Mouse (Mus musculus) myocyte (in vitro differentiated cells): ENCODE results near the gene 4930402F06Rik.

ENCODE experiments used
- CEBPB ChIP-seq: IDR thresholded peaks from 2 replicates; pipeline ENCODE4 v1.6.1; 2011; ENCODE audit warnings: mild to moderate bottlenecking, moderate library complexity; ENCODE audit not compliant: poor library complexity, insufficient read depth, severe bottlenecking
- MAX ChIP-seq: IDR thresholded peaks from one replicate; pipeline ENCODE4 v1.6.1; 2011; ENCODE audit warnings: low read depth, mild to moderate bottlenecking, control low read depth
- MYOG ChIP-seq, 3 experiments: IDR thresholded peaks; one replicate each; pipeline ENCODE4 v1.6.1; 2011; ENCODE audit warnings: control low read depth in 2 of 3, low read depth in 2 of 3, mild to moderate bottlenecking in 2 of 3; ENCODE audit not compliant: insufficient read length in 2 of 3, control insufficient read depth in 1 of 3, insufficient read depth in 1 of 3
- POLR2A ChIP-seq: IDR thresholded peaks from one replicate; pipeline ENCODE4 v1.6.1; 2011; ENCODE audit warnings: low read depth, mild to moderate bottlenecking, control low read depth, moderate library complexity; ENCODE audit not compliant: insufficient read length
- POLR2AphosphoS2 ChIP-seq: IDR thresholded peaks from one replicate; pipeline ENCODE4 v1.6.1; 2011; ENCODE audit warnings: low read depth, control low read depth; ENCODE audit not compliant: insufficient read length
- REST ChIP-seq: IDR thresholded peaks from one replicate; pipeline ENCODE4 v1.6.1; 2011; ENCODE audit warnings: mild to moderate bottlenecking, control low read depth, moderate library complexity; ENCODE audit not compliant: insufficient read depth, insufficient read length
- TCF12 ChIP-seq: IDR thresholded peaks from one replicate; pipeline ENCODE4 v1.6.1; 2011; ENCODE audit warnings: mild to moderate bottlenecking, control low read depth; ENCODE audit not compliant: poor library complexity, insufficient read depth, severe bottlenecking
- TCF3 ChIP-seq: IDR thresholded peaks from one replicate; pipeline ENCODE4 v1.6.1; 2011; ENCODE audit warnings: low read depth, control low read depth; ENCODE audit not compliant: insufficient read length
- USF1 ChIP-seq: IDR thresholded peaks from one replicate; pipeline ENCODE4 v1.6.1; 2011; ENCODE audit warnings: low read depth, mild to moderate bottlenecking, control low read depth, moderate library complexity

DNA sequence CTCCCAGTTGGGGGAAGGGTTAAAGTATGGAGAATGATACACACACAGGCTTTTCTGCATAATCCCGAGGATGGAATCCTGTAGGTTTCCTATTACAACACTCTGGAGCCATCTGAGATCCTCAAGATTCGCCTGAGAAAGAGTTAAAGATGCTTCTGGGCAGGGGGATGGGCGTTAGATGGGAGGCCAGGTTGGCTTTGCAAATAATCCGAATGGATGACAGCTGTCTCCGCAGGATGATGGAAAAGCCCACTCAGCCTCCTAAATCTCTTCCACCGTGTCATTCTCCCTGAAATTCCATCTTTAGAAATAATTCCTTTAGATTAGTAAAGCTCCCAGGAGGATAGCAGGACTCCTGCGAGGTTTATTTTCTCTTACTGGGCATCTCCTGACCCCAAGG lies 61.4 kb downstream of the 4930402F06Rik start:
- TF ChIP-seq TCF12 (no peak), POLR2A (no peak), USF1 (no peak), TCF3 (no peak), REST (no peak), MYOG (IDR thresholded peaks at IDR 0.05; ENCODE audit: control insufficient read depth in 1 of 3, insufficient read depth in 1 of 3, insufficient read length in 2 of 3, low read depth in 2 of 3) (no peak), POLR2AphosphoS2 (no peak), CEBPB (no peak), MAX (no peak)
